Mouse (Mus musculus): Measurements from ENCODE around the gene Snrpd3. TPM values are rescaled to one million over a fixed set of nuclear protein-coding genes. Genes with fewer than 3 reads are reported as not detected.
A peak's percentile ranks its signal among the peaks of the same experiment; 100 is the strongest.
"Not testable (repeated sequence)": the region's sequence is repeated elsewhere in the genome, so short reads cannot be mapped to it uniquely, and the experiment has no call there.

The Snrpd3 gene
- 2.6 and 3.9 TPM in 2 replicates for polyA plus RNA-seq (2012)

DNA sequence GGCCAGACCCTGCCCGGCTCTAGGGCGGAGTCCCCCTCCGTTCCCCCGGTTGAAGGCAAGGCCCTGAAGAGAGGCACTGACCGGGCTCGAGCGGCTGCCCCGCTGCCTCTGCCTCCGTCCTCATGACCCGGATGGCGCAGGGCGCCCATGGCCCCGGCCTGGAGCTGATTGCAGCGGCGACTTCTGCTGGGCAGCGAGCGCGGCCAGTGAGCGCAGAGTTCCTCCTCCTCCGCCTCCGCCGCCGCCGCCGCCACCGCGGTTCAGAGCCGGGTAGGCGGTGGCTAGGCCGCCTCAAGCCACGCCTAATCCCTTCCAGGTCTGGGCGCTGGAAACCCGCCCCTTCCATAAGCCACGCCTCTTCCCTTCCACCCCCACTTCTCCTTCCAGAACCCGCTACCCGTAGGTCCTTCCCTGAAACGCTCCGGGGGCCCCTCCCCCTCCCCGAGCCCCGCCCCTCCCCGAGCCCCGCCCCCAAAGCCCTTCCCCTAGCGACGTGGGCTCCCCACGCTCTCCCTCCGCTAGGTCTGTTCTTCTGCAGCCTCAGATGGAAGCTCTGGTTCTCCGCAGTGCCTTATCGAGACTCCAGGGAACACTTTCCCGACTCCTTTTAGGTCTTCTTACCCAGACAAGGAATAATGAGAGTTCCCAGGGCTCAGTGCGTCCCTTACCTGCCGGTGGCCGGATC, at the start of gene Snrpd3:
Snrpd3 (plus strand) TSS at position 479 of the 685 bp plus-strand sequence.
- H3K27me3 ChIP-seq (ENCODE audit: control insufficient read depth): no peaks in the 10 kb centered on the region
- H3K4me1 ChIP-seq (ENCODE audit: control insufficient read depth): peaks cover 79% of the 10 kb centered on the region
- peaks cover 72% of the 10 kb centered on the region for H3K36me3 ChIP-seq (ENCODE audit: control insufficient read depth)
- H3K9me3 ChIP-seq (ENCODE audit: control insufficient read depth, low read length): no peaks in the 10 kb centered on the region
- peak within 1 kb of the TSS; percentile 85 for H3K4me3 ChIP-seq (replicated peaks)
- TF ChIP-seq GATA1 (IDR thresholded peaks at IDR 0.05; ENCODE audit: low read length): no peak
- TF ChIP-seq TAL1 (IDR thresholded peaks at IDR 0.05; ENCODE audit: low read length): no peak

GRCm38 (mm10) chr10:75473411-75473810, 43.9 kb upstream of the Snrpd3 start:
- TF ChIP-seq GATA1 (IDR thresholded peaks at IDR 0.05; ENCODE audit: low read length): no peak
- TF ChIP-seq TAL1 (IDR thresholded peaks at IDR 0.05; ENCODE audit: low read length): no peak
- Histone ChIP-seq H3K36me3 (ENCODE audit: control insufficient read depth) (no peaks in the 10 kb centered on the region), H3K4me1 (ENCODE audit: control insufficient read depth) (no peaks in the 10 kb centered on the region), H3K27me3 (ENCODE audit: control insufficient read depth) (no peaks in the 10 kb centered on the region), H3K4me3 (replicated peaks) (no peak overlapping the region), H3K9me3 (ENCODE audit: control insufficient read depth, low read length) (no peaks in the 10 kb centered on the region)

DNA sequence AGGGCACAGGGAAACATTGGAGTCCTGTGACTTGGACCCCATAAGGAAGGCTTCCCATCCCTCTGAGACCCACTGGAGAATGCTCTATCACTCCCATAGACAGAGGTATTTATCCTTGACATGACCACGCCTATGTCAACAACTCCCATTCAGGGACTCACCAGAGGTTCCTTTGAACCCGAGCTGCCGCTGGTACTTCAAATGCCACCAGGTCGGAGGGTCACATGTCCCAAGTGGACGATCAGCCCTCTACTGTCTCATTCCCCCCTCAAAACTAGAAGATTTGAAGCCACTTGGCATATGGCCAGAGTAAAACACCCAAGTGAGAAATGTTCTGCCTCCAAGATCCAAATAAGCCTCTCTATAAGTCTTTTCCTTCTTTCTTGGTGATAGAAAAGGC, 42.8 kb upstream of the Snrpd3 start:
- Histone ChIP-seq H3K9me3 (ENCODE audit: control insufficient read depth, low read length) (no peaks in the 10 kb centered on the region), H3K4me1 (ENCODE audit: control insufficient read depth) (no peaks in the 10 kb centered on the region), H3K27me3 (ENCODE audit: control insufficient read depth) (no peaks in the 10 kb centered on the region), H3K4me3 (replicated peaks) (no peak overlapping the region), H3K36me3 (ENCODE audit: control insufficient read depth) (no peaks in the 10 kb centered on the region)
- TF ChIP-seq GATA1 (IDR thresholded peaks at IDR 0.05; ENCODE audit: low read length): no peak
- no peak for TF ChIP-seq TAL1 (IDR thresholded peaks at IDR 0.05; ENCODE audit: low read length)

GRCm38 (mm10) chr10:75475139-75475850, 42.1 kb upstream of the Snrpd3 start:
- not testable (repeated sequence) for H3K4me3 ChIP-seq (replicated peaks); H3K4me1 ChIP-seq (ENCODE audit: control insufficient read depth); H3K27me3 ChIP-seq (ENCODE audit: control insufficient read depth); H3K9me3 ChIP-seq (ENCODE audit: control insufficient read depth, low read length); H3K36me3 ChIP-seq (ENCODE audit: control insufficient read depth)

GRCm38 (mm10) chr10:75477034-75477433, 40.3 kb upstream of the Snrpd3 start:
- no peaks in the 10 kb centered on the region for H3K36me3 ChIP-seq (ENCODE audit: control insufficient read depth)
- H3K4me3 ChIP-seq (replicated peaks): no peak overlapping the region
- H3K9me3 ChIP-seq (ENCODE audit: control insufficient read depth, low read length): no peaks in the 10 kb centered on the region
- H3K4me1 ChIP-seq (ENCODE audit: control insufficient read depth): no peaks in the 10 kb centered on the region
- TF ChIP-seq GATA1 (IDR thresholded peaks at IDR 0.05; ENCODE audit: low read length) (no peak), TAL1 (IDR thresholded peaks at IDR 0.05; ENCODE audit: low read length) (no peak)
- no peaks in the 10 kb centered on the region for H3K27me3 ChIP-seq (ENCODE audit: control insufficient read depth)

DNA sequence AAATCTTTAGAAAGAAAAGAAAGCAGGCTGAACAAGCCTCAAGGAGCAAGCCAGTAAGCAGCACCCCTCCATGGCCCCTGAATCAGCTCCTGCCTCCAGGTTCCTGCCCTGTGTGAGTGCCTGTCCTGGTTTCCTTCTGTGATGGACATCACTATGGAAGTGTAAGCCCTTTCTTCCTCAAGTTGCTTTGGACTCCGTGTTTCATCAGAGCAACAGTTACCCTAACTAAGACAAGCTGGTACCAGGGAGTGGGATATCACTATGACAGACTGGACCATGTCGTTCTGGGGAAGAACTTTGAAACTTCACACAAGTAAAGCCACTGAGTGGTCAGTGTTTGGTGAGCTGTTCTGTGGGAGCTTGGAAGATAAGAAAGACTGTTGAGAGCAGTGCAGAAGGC, 37.4 kb upstream of the Snrpd3 start:
- Histone ChIP-seq H3K4me1 (ENCODE audit: control insufficient read depth) (no peaks in the 10 kb centered on the region), H3K9me3 (ENCODE audit: control insufficient read depth, low read length) (no peaks in the 10 kb centered on the region), H3K36me3 (ENCODE audit: control insufficient read depth) (no peaks in the 10 kb centered on the region), H3K4me3 (replicated peaks) (no peak overlapping the region), H3K27me3 (ENCODE audit: control insufficient read depth) (no peaks in the 10 kb centered on the region)
- no peak for TF ChIP-seq GATA1 (IDR thresholded peaks at IDR 0.05; ENCODE audit: low read length)
- TF ChIP-seq TAL1 (IDR thresholded peaks at IDR 0.05; ENCODE audit: low read length): no peak

DNA sequence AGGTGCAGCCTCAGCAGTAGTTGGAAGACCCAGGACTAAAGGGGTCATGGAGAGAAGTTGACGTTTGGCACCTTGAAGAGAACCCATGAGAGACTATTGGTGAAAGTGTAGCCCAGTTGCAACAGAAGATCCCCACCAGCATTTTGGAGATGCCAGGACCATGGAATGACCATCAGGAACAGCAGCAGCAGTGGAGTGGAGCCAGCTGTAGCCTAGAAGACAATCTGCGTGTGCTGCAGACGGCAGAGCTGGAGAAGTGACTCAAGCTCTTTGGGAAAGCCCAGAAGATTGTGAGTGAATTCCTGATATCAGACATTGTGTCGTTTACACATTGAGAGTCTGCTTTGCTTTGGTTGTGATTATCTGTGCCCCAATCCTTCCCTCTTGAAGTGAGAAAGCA, 35.6 kb upstream of the Snrpd3 start:
- Histone ChIP-seq H3K4me1 (ENCODE audit: control insufficient read depth) (no peaks in the 10 kb centered on the region), H3K9me3 (ENCODE audit: control insufficient read depth, low read length) (no peaks in the 10 kb centered on the region), H3K27me3 (ENCODE audit: control insufficient read depth) (no peaks in the 10 kb centered on the region), H3K4me3 (replicated peaks) (no peak overlapping the region), H3K36me3 (ENCODE audit: control insufficient read depth) (no peaks in the 10 kb centered on the region)
- TF ChIP-seq GATA1 (IDR thresholded peaks at IDR 0.05; ENCODE audit: low read length): no peak
- TF ChIP-seq TAL1 (IDR thresholded peaks at IDR 0.05; ENCODE audit: low read length): no peak

GRCm38 (mm10) chr10:75482271-75482670, 35.1 kb upstream of the Snrpd3 start:
- TF ChIP-seq TAL1 (IDR thresholded peaks at IDR 0.05; ENCODE audit: low read length) (no peak), GATA1 (IDR thresholded peaks at IDR 0.05; ENCODE audit: low read length) (no peak)
- Histone ChIP-seq H3K36me3 (ENCODE audit: control insufficient read depth) (no peaks in the 10 kb centered on the region), H3K27me3 (ENCODE audit: control insufficient read depth) (no peaks in the 10 kb centered on the region), H3K9me3 (ENCODE audit: control insufficient read depth, low read length) (no peaks in the 10 kb centered on the region), H3K4me1 (ENCODE audit: control insufficient read depth) (no peaks in the 10 kb centered on the region), H3K4me3 (replicated peaks) (no peak overlapping the region)

- Histone ChIP-seq H3K4me1 (ENCODE audit: control insufficient read depth) (no peaks in the 10 kb centered on the region), H3K9me3 (ENCODE audit: control insufficient read depth, low read length) (no peaks in the 10 kb centered on the region), H3K4me3 (replicated peaks) (no peak overlapping the region), H3K27me3 (ENCODE audit: control insufficient read depth) (no peaks in the 10 kb centered on the region), H3K36me3 (ENCODE audit: control insufficient read depth) (no peaks in the 10 kb centered on the region)
- TF ChIP-seq TAL1 (IDR thresholded peaks at IDR 0.05; ENCODE audit: low read length) (no peak), GATA1 (IDR thresholded peaks at IDR 0.05; ENCODE audit: low read length) (no peak)
Observed at GRCm38 (mm10) chr10:75482919-75483483, 34.4 kb upstream of the Snrpd3 start.

All from erythroblast, embryonic 14.5 days (primary cell).